Mouse (Mus musculus) lung, adult 2 months (tissue): ENCODE results near the gene Epb41l3.

ENCODE experiments used
- CTCF ChIP-seq: fragments of 200-500 bp; IDR thresholded peaks from 2 replicates; pipeline ENCODE4 v1.5.1; 2011; ENCODE audit warnings: mild to moderate bottlenecking, low read length, control low read depth; ENCODE audit not compliant: insufficient read depth
- POLR2A ChIP-seq: fragments of 200-500 bp; IDR thresholded peaks from 2 replicates; pipeline ENCODE4 v1.6.1; 2011; ENCODE audit warnings: low read depth, mild to moderate bottlenecking, control low read depth, low read length, borderline replicate concordance; ENCODE audit errors: extremely low read depth

DNA sequence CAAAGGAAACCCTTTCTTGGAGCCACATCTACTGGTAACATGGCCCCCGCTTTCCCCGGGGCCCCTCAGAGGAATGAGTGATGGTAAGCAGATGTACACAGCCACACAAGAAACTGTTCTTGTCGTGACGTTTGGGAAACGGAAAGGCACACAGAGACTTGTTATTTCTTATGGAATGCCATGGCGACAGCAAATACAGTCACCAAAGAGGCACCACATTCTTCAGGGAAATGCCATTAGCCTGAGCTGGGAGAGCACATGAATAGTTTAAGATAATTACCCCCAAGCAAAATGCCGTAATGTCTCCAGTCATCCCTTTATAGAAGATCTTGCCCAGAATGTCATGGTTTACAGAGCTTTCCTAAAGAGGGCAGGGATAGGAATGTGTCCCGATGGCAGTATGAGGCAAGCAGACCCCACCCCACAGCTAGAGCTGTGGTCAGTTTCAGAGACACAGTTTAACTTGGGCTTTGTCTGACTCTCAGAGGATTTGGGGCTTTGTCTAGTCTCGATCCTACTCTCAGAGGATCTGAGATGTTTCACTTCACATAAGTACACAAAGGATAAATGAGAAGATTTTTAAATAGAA lies 152.0 kb downstream of the Epb41l3 start:
- TF ChIP-seq POLR2A (no peak), CTCF (no peak)
